Mouse (Mus musculus): ENCODE measurements around the gene Sae1.

Sae1 gene

DNA sequence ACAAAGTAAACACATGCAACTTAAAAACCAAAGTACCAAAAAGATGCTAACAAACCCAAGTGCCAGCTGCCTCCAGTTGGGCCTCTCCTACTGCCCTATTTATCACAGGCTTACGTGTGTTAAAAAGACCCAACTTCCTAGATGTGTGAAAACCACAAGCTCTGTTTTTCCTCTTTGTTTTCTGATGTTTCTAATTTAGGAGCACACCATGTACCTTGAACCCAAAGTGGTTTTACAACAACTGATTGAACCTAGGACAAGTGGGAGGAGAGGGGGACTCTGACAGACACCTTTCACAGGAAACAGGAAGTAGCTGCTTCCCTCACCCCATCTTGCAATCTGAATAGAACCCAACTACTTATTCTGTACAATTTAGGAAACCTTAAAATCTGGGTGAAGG, 23.3 kb downstream of the Sae1 start:
- ATAC-seq (ENCODE audit: low TSS enrichment), result no peak

DNA sequence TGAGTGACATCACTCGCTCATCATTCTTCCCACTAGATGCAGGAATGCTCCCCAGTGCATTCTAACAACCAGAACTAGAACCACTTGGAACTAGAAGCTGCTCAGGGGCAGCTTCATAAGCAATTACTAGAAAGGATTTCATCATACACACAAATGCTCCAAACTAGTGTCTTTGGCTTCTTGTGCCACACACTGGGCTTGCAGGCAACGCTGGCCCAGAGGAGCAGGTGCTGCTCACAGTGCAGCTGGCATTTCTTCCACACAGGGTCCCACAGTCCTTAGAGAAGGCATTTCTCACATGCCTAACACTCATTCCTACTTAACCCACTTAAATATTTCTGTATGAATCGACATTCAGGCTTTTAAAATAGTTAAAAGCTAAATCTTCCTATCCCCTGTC, 30.0 kb downstream of the Sae1 start:
- no peak for ATAC-seq (ENCODE audit: low TSS enrichment)

DNA sequence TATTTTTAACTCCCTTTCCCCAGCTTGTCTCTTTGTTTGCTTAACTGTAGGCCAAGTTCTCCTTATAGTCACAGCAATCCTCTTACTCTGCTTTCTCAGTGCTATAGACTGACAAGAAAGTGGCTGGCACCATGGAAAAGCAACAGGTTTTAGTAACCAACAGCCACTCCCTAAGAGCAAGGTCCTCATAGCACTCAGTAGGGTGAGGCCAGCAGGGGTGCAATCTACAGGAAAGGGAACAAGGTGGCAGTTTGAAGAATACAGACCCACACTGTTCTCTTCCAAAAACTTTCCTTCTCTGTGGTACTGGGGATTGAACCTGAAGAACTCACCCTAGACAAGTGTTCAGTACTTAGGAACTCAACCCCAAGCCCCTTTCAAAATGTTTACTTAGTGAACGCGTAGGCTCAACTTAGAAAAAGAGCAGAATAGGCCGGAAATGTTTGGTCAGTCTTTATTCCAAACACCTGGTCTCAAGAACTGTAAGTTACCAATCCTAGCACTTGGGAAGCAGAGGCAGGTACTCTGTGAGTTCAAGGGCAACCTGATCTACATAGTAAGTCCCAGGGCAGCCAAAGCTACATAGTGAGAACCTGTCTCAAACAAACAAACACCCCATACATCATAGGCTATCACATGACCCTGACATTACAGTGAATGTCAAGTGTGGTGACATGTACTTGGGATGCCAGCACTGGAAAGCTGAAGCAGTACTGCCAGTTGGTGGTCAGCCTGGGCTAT, 31.6 kb downstream of the Sae1 start:
- ATAC-seq (ENCODE audit: low TSS enrichment), result no peak

DNA sequence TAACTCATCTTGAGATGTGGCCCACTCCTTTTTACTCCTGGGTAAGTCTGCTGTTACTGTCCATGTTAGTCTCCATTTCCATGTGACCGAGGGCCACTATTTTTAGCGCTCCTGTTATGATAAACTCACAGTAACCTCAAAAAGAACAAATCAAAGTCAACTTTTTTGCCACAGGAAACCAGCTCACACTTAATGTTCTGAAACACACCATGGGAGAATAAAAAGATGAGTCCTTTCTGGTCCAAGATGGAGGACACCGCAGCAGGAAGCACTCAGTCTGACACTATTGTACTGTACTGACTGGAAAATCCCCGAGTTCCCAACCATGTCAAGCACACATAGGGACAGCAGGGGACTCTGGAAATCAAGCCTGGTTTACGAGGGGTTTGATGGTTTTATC, 37.6 kb downstream of the Sae1 start:
- ATAC-seq (ENCODE audit: low TSS enrichment), result no peak

DNA sequence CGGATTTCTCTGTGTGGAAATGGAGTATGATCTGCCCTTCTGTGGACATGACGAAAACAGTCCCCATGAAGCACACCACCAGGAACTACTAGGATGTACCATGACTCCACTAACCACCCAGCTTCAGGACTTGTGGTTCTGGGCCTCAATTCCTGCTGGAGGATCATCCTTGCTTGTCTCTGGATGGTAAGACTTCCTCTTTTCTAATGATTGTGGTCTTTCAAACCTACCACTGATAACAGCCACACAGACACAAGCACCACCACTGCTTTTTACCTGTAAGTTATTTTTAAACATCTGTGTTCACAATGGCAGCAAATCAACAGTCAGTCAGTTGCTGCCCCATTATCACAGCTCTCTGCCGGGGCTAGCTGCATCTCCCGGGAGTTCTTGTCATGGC, 42.3 kb downstream of the Sae1 start:
- ATAC-seq (ENCODE audit: low TSS enrichment), result no peak

DNA sequence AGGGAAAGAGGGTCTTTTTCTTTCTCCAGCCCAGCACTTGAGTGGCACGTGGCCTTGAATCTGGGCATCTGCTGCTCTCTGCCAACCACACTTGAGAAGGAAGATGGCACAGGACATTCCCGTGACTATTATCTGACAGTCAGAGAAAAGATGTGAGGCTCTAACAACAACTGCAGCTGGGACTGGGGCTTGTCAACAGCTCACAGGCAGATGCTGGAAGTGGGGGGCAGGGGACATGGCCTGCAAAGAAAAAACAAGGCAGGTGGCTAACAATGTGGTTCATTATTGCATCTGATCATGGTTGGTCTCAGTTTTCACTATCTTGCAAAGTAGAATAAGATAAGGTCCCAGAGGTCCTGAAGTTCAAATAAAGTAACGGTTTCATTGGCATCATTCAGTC, 43.0 kb downstream of the Sae1 start:
- ATAC-seq (ENCODE audit: low TSS enrichment), result no peak

DNA sequence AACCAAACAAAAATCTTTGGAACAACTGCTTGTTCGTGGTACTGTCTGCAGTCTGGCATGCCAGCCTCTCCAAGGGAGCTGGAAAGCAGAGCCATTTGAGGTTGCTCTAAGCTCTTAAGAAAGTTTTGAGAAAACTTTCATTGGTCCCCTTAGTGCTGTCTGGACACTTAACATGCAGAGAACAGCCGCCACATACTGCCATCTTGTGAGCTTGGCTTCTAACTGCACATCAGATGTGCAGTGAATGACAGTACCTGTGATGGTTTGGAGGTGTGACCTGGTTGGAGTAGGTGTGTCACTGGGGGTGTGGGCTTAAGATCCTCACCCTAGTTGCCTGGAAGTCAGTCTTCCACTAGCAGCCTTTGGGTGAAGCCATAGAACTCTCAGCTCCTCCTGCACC, 49.9 kb downstream of the Sae1 start:
- ATAC-seq (ENCODE audit: low TSS enrichment), result no peak

DNA sequence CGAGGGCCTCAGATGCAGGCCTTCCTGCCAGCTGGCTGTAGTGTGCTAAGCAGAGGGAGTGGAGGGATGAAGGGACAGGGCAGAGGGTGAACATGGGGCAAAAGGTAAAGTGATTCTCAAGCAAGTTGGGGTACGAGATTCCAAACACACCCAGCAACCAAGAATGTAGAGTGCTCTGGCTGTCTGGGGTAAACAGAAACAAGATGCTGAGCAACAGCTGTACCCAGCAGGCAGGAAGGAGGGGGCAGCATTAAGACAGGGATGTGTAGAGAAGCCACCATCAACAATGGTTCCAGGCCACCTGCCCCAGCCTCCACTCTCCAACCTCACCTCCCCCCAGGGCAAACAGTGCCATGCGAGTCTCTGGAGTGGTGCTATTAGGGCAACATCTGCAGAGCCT, 58.5 kb downstream of the Sae1 start:
- ATAC-seq (ENCODE audit: low TSS enrichment), result no peak

DNA sequence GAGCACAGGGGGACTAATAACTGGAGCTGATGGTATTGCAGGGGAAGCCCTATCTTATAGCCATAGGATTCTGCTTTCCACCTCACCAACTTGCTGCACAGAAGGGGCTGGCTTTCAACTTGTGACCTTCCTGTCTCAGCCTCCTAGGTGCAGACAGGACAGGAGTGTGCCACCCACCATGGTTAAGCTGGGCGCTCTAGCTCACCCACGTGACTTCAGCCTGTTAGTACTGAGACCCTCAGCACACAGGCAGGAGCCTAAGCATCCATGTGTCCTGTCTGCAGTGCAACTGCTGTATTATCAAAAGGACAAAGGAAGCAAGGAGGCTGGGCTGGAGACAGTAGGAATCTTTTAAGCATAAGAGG, 61.0 kb downstream of the Sae1 start:
- peak; percentile 38; the same call in 1 of the 2 replicates for ATAC-seq (ENCODE audit: low TSS enrichment)

DNA sequence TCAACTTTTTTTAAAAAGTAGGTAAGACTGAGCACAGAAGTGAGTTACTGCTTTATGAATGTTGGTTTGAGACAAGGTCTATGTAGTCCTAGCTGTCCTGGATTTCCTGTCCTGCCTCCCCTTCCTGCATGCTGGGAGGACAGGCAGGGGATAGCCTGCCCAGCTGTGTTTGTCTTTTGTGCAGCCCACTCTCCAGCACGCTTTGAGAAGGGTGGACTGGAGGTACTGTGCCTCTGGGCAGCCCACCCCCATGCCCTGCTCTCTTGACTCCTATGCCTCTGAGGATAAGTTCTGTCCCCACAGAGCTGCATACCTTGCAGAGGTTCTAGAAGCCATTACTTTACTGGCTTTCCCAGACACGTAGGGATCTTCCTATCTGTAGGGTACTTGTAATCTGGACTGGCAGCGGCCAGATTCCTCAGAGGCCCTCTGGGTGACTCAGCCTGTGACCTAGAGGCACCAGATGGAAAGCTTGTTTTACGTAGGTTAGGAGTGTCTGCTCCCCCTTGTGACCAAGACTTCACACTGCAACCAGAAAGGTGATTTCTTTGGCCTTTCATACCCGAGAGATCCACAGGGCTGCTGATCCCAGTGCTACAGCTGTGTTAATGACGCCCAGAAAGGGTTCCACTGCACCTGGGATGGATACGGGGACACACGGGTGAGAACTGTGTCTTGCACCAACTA, 61.5 kb downstream of the Sae1 start:
- ATAC-seq (ENCODE audit: low TSS enrichment), result peak; percentile 71

DNA sequence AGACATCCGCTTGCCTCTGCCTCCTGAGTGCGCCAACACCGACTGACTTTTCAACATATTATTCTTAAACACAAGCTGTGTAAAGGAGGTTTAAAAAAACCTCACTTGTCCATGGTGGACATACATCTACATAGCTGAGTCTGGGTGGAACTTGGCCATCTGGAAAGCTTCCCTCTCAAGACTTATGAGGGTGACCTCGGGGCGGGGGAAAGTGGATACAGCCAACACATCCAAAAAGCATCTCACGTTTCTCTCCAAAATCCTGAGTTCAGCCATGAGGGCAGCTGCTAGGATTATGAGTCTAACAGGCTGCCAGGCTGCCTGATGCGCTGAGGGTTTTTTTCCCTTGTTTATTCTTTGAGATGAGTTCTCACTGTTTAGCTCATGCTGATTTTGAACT, 62.9 kb downstream of the Sae1 start:
- no peak for ATAC-seq (ENCODE audit: low TSS enrichment)

DNA sequence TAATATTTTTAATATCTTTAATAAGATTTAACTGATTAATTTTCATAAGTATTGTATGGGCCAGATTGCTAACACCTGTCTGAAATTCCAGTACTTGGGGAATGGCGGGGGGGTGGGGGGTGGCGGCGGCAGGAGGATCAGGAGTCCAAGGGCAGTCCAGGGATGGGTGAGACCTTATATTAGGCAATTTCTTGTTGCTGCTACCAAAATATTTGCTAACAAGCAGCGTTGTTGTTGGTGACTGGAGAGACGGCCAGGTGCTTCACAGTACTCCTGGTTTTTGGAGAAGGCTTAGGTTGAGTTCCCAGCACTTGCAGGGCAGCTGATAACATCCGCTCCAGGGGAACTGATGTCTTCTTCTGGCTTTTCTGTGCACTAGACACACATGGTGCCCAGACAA, 67.1 kb downstream of the Sae1 start:
- ATAC-seq (ENCODE audit: low TSS enrichment), result no peak

DNA sequence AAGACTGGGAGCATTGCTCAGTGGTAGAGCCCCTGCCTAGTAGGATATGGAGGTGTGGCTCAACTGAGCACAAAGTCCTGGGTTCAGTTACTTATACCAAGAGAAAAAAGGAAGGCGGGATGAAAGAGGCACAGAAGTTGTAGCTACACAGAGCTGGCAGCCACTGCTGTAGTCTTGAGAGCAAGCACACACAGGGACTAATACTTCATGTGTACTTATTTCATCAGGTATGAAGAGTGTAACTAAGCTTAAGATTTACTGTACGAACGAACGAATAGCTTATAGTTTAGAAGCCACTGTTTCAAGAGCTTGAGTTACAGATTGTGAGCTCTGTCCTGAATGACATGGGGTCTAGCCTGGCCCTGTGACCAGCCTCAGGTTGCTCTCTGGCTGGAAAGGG, 68.4 kb downstream of the Sae1 start:
- ATAC-seq (ENCODE audit: low TSS enrichment), result no peak

DNA sequence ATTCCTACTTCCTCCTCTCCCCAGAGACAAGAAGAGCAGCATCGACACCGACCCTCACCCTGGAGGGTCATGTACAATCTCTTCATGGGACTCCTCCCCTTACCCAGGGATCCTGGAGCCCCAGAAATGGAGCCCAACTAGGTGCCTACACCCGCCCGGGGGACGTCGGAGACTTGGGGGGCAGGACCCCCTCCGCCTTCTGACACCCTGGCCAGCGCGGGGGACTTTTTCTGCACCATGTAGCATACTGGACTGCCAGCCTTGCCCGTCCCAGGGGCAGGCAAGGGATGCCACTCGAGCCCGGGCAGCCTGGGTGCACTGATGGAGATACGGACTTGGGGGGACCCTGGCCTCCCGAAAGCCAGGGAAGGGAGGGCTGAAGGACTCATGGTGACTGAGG, 70.5 kb downstream of the Sae1 start:
- ATAC-seq (ENCODE audit: low TSS enrichment), result no peak

DNA sequence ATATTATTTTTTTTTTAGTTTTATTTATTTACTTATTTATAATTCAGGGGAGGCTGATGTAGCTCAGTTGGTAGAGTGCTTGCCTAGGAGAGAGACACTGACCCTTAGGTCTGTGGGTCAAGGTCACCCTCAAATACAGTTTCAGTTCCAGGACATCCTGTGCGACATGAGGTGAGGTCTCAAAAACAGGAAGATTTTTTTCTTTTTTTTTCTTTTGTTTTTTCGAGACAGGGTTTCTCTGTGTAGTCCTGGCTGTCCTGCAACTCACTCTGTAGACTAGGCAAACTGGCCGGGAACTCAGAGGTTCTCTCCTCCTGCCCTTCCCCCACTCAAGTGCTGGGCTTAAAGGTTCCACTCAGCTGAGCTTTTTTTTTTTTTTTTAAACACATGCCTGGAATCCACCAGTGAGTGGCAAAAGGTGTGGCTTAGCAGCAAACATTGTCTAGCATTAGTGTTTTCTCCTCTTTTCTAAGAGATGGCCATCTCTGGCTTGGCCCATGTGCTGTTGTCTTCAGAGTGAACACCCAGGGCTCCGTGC, 72.3 kb downstream of the Sae1 start:
- ATAC-seq (ENCODE audit: low TSS enrichment), result no peak

DNA sequence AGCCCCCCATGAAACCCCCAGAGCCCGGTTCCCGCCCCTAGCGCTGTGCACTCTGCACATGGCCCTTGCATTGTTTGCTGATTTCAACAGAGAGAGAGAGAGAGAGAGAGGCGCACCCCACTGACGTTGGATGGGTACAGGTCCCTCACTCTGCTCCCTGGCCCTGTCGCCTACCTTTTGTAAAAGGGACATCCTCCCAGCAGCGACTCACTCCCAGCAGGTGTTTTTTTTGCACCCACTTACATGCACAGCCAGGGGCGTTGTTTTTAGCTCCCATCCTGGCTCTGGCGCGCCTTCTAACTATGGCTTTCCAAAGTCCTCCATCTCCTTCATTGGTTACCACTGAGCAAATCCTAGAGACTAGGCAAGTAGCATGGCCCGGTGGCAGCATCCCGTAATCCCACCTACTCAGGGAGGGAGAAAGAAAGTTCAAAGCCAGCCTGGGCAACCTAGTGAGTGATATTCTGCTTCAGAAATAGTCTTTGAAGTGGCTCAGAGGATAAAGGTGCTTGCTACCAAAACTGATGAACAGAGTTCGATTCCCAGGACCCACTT, 73.3 kb downstream of the Sae1 start:
- peak; percentile 25 for ATAC-seq (ENCODE audit: low TSS enrichment)

DNA sequence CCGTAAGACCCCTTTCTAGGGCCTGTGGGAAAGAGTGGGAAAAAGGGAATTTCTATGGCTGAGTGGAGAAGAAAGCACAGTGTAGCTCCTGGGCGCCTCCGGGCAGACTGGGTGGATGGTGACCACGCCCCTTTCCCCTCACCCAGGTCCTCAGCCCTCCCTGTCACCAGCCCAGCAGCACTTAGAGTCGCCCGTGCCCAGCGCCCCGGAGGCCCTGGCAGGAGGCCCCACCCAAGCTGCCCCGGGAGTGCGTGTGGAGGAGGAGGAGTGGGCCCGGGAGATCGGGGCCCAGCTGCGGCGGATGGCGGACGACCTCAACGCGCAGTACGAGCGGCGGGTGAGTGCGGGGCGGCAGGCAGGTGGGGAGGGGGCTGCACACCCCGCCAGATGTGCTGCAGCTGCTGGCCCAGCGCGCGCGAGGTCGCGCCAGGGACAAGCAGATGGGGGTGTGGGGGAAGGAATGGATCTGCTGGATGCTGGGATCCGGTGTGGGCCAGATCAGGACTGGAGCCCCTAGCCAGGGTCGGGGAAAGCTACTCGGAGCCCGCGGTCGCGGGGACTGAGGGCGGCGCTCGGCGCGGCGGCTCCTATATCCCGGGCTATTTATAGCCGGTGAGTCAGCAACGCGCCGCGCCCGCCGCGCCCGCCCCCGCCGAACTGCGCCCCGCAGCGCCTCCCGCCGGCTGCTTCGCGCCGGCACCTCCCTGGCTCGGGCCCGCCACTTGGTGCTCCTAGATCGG, 74.0 kb downstream of the Sae1 start:
- ATAC-seq (ENCODE audit: low TSS enrichment), result peak; percentile 41

DNA sequence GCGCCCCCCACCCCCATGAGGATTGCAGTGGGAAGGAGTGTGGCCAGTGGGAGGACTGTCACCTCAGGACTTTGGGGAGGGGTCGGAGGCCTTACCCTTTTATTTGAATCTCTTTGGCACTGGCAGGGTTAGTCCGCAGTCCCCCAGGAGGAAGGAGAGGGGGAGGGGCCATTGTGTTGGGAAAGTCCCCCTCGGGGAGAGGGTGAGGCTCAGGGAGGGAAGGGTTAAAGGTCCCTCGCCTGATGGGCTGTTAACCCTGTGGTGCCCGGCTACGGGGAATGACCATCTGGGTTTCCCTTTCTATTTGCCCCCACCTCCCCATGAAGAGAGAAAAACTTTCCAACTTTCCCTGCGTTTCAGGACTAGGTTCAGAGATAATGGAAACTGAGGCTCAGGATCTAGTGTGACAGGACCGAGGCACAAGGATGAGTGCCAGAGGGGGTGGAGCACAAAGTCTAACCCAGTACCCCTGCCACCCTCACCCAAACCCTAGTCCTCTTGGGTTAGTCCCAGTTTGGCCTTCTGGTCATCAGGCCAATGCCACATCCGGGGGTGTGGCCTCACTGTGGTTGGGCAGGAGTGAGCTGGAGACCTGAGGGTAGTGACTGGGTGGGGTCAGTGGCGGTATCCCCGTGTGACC, 74.8 kb downstream of the Sae1 start:
- no peak for ATAC-seq (ENCODE audit: low TSS enrichment)

DNA sequence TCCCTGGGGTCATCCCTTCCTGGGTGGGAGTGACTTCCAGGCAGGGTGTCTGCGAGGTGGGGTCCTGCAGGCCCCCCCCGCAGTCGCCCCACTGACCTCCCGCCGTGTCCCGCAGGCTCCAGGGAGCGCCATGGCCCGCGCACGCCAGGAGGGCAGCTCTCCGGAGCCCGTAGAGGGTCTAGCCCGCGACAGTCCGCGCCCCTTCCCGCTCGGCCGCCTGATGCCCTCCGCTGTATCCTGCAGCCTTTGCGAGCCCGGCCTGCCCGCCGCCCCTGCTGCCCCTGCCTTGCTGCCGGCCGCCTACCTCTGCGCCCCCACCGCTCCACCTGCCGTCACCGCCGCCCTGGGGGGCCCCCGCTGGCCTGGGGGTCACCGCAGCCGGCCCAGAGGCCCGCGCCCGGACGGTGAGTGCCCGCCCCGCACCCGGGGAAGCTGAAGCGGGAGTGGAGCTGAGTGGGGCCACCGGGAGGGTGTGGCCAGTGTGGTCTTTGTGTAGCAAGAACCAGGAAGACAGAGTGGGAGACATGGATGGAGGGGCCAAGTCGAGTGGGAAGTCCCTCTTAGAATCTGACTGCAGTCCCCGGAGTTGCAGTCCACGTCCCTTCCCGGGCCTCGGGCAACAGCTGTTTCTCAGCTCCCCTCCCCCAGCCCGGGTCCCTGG, 75.5 kb downstream of the Sae1 start:
- ATAC-seq (ENCODE audit: low TSS enrichment), result no peak

DNA sequence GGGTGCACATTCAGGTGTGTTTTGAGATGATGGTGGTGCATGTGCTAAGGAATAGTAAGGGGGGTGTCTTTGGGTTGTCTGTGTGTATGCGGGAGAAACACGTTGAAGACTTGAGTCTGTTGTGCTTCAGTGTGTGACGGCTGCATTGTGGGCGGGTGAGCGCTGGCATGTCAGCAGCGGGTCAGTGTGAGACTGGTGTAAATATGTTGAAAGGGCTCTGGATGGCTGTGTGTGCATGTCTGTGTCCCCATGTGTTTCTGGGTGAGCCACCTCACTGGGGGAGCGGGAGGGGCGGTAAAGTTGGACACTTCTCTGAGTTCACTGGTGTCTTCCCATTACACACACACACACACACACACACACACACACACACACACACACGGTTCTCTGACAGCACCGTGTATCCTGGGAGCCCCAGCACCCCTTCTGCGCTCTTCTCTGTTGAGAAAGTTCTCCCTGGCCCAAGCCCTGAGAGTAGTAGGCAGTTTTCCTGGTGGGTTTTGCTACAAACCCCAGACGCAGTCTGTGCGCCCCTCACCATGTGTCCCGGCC, 76.1 kb downstream of the Sae1 start:
- no peak for ATAC-seq (ENCODE audit: low TSS enrichment)

Measured in frontal cortex, adult (tissue).